Mouse (Mus musculus): ENCODE data around the gene Cdrt4. TPM values are rescaled to one million over a fixed set of nuclear protein-coding genes. Genes with fewer than 3 reads are reported as not detected.

The Cdrt4 gene
- polyA plus RNA-seq, 1 experiment from 2014 or later: not detected

- 72% methylated on average over 6 of the region's 6 CpGs for WGBS
- H3K9ac ChIP-seq: no peak overlapping the region
- H3K4me3 ChIP-seq: no peak overlapping the region
- no peak overlapping the region for H3K4me2 ChIP-seq
- no peaks in the 10 kb centered on the region for H3K27me3 ChIP-seq (replicated peaks)
- H3K27ac ChIP-seq (ENCODE audit: poor library complexity, severe bottlenecking): no peak overlapping the region
- no peaks in the 10 kb centered on the region for H3K36me3 ChIP-seq
- H3K9me3 ChIP-seq (replicated peaks): no peaks in the 10 kb centered on the region
- ATAC-seq (ENCODE audit: insufficient number of reproducible peaks, low FRiP score): no peak
- no peaks in the 10 kb centered on the region for H3K4me1 ChIP-seq (replicated peaks)
These were observed 67.2 kb downstream of the Cdrt4 start for GRCm38 (mm10) chr11:63018083-63018622.

DNA sequence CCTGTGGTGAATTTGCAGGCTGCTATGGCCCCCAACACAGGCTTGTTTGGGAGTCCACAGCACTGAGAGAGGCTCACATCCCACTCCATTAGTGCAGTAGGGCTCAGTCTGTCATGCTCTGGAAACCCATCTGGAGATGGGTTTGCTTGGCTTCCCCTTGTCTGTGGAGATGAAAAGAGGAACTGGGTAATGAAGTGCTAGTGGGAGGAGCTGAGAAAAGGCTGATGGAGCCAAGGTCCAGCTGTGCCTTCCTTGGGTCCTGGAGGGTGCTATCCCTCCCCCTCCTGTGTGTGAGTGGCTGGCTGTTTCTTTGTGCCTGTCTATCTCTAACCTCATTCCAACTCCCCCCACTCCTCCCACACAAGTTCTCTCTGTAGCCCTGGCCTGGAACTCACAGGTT lies 69.6 kb downstream of the Cdrt4 start:
- Histone ChIP-seq H3K4me2 (no peak overlapping the region), H3K27ac (ENCODE audit: poor library complexity, severe bottlenecking) (no peak overlapping the region), H3K9ac (no peak overlapping the region), H3K27me3 (replicated peaks) (no peaks in the 10 kb centered on the region), H3K4me3 (no peak overlapping the region), H3K4me1 (replicated peaks) (peaks cover 12% of the 10 kb centered on the region), H3K9me3 (replicated peaks) (no peaks in the 10 kb centered on the region), H3K36me3 (no peaks in the 10 kb centered on the region)
- no peak for ATAC-seq (ENCODE audit: insufficient number of reproducible peaks, low FRiP score)

DNA sequence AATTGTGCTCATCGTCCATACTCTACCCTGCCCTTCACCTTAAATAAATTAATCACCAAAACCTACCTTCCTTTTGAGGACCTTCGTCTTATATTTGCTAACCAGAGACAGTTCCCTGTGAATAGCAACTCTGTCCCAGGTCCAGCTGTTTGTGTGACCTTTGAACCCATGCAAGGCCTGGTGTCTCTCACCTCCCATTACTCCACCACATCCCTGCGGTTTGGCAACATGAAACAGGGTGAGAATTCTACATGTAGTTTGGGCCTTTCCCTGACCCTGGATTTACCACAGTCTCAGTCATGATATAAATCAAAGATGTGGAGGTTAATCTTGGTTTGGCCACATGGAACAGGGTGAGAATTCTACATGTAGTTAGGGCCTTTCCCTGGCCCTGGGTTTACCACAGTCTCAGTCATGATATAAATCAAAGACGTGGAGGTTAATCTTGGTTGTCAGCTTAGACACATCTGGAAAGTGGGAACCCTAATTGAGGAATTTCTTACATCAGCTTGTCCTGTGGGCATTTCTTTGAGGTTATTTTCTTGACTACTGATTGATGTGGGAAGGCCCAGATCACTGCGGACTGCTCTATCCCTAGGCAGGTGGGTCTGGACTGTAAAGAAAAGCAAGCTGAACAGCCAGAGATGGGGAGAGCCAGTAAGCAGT lies 70.3 kb downstream of the Cdrt4 start:
- Histone ChIP-seq H3K4me2 (no peak overlapping the region), H3K9me3 (replicated peaks) (no peaks in the 10 kb centered on the region), H3K27me3 (replicated peaks) (no peaks in the 10 kb centered on the region), H3K4me1 (replicated peaks) (peaks cover 13% of the 10 kb centered on the region), H3K27ac (ENCODE audit: poor library complexity, severe bottlenecking) (no peak overlapping the region), H3K36me3 (no peaks in the 10 kb centered on the region), H3K4me3 (no peak overlapping the region), H3K9ac (no peak overlapping the region)
- ATAC-seq (ENCODE audit: insufficient number of reproducible peaks, low FRiP score): no peak
- 62% methylated on average over 5 of the region's 5 CpGs for WGBS

- no peak overlapping the region for H3K4me3 ChIP-seq
- ATAC-seq (ENCODE audit: insufficient number of reproducible peaks, low FRiP score): no peak
- H3K4me1 ChIP-seq (replicated peaks): peaks cover 18% of the 10 kb centered on the region
- H3K9ac ChIP-seq: no peak overlapping the region
- H3K4me2 ChIP-seq: no peak overlapping the region
- no peaks in the 10 kb centered on the region for H3K36me3 ChIP-seq
- H3K27ac ChIP-seq (ENCODE audit: poor library complexity, severe bottlenecking): no peak overlapping the region
- H3K9me3 ChIP-seq (replicated peaks): no peaks in the 10 kb centered on the region
- WGBS: 60% methylated on average over 5 of the region's 5 CpGs
- H3K27me3 ChIP-seq (replicated peaks): no peaks in the 10 kb centered on the region
These were observed 72.5 kb downstream of the Cdrt4 start for GRCm38 (mm10) chr11:63023461-63023860.

GRCm38 (mm10) chr11:63024136-63024535 lies 73.1 kb downstream of the Cdrt4 start:
- Histone ChIP-seq H3K9me3 (replicated peaks) (no peaks in the 10 kb centered on the region), H3K9ac (no peak overlapping the region), H3K4me3 (no peak overlapping the region), H3K27ac (ENCODE audit: poor library complexity, severe bottlenecking) (no peak overlapping the region), H3K4me1 (replicated peaks) (peaks cover 18% of the 10 kb centered on the region), H3K27me3 (replicated peaks) (no peaks in the 10 kb centered on the region), H3K4me2 (no peak overlapping the region), H3K36me3 (no peaks in the 10 kb centered on the region)
- no peak for ATAC-seq (ENCODE audit: insufficient number of reproducible peaks, low FRiP score)
- 6% methylated on average over 2 of the region's 2 CpGs for WGBS

GRCm38 (mm10) chr11:63025476-63025875 lies 74.5 kb downstream of the Cdrt4 start:
- H3K27me3 ChIP-seq (replicated peaks): no peaks in the 10 kb centered on the region
- no peak overlapping the region for H3K9ac ChIP-seq
- ATAC-seq (ENCODE audit: insufficient number of reproducible peaks, low FRiP score): no peak
- H3K27ac ChIP-seq (ENCODE audit: poor library complexity, severe bottlenecking): no peak overlapping the region
- no peak overlapping the region for H3K4me3 ChIP-seq
- no peaks in the 10 kb centered on the region for H3K36me3 ChIP-seq
- WGBS: 73% methylated on average over 6 of the region's 6 CpGs
- no peak overlapping the region for H3K4me2 ChIP-seq
- H3K4me1 ChIP-seq (replicated peaks): peaks cover 18% of the 10 kb centered on the region
- no peaks in the 10 kb centered on the region for H3K9me3 ChIP-seq (replicated peaks)

GRCm38 (mm10) chr11:63026651-63027141 lies 75.7 kb downstream of the Cdrt4 start:
- WGBS: 37% methylated on average over 9 of the region's 9 CpGs
- no peak overlapping the region for H3K27ac ChIP-seq (ENCODE audit: poor library complexity, severe bottlenecking)
- H3K27me3 ChIP-seq (replicated peaks): no peaks in the 10 kb centered on the region
- ATAC-seq (ENCODE audit: insufficient number of reproducible peaks, low FRiP score): no peak
- no peaks in the 10 kb centered on the region for H3K36me3 ChIP-seq
- no peak overlapping the region for H3K9ac ChIP-seq
- H3K9me3 ChIP-seq (replicated peaks): no peaks in the 10 kb centered on the region
- H3K4me1 ChIP-seq (replicated peaks): peaks cover 18% of the 10 kb centered on the region
- no peak overlapping the region for H3K4me3 ChIP-seq
- H3K4me2 ChIP-seq: no peak overlapping the region

DNA sequence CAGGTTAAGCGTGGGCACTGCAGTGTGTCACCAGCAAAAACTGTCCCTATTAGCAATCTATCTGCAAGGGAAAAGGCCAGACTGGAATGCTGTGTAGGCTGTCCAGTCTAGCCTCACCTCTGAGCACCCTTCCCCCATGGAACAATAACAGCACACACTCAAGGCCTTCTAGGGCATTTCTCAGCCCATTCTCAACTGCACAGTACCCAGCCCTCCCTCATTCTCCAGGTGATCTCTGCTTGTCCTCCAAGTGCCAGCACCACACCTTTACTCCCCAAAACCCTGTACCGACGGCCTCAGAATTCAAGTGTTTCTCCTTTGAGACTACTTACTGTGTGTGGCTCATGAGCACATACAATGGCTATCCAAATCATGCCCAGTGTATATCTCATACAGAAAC lies 77.1 kb downstream of the Cdrt4 start:
- no peak overlapping the region for H3K4me2 ChIP-seq

DNA sequence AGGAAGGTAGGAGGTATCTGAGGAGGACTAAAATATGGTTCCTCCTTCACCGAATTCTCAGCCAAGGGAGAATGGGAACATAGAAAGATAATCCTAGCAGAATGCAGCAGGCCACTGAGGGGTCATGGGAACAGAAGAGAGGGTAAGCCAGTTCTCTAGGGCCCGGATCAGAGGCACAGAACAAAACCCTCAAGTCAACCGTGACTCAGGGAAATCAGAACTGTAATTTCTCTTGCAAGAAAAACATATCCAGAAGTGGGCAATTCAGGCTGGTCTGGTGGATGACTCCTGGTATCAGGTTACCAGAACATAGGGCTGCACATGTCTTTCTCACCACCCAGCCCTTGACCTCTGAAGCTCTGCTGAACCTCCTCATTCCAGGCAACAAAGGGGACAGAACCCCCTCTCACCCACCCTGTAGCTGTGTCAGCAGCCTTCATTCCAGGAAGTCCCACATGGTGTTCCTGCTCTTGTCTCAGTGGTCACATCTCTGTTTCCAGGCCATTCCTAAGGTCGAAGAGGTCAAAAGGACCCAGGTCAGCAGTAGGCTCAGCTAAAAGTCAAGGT lies 78.2 kb downstream of the Cdrt4 start:
- Histone ChIP-seq H3K9me3 (replicated peaks) (no peaks in the 10 kb centered on the region; the same call in 1 of the 2 replicates), H3K27ac (ENCODE audit: poor library complexity, severe bottlenecking) (no peak overlapping the region), H3K36me3 (no peaks in the 10 kb centered on the region), H3K4me1 (replicated peaks) (peaks cover 9% of the 10 kb centered on the region), H3K4me2 (no peak overlapping the region), H3K9ac (no peak overlapping the region), H3K27me3 (replicated peaks) (no peaks in the 10 kb centered on the region), H3K4me3 (no peak overlapping the region)
- 68% methylated on average over 4 of the region's 4 CpGs for WGBS
- no peak for ATAC-seq (ENCODE audit: insufficient number of reproducible peaks, low FRiP score)

More for the DNA sequence above, 77.1 kb downstream of the Cdrt4 start:
- 76% methylated on average over 3 of the region's 3 CpGs for WGBS
- Histone ChIP-seq H3K9me3 (replicated peaks) (no peaks in the 10 kb centered on the region; the same call in 1 of the 2 replicates), H3K4me3 (no peak overlapping the region), H3K36me3 (no peaks in the 10 kb centered on the region), H3K9ac (no peak overlapping the region), H3K27me3 (replicated peaks) (no peaks in the 10 kb centered on the region), H3K27ac (ENCODE audit: poor library complexity, severe bottlenecking) (no peak overlapping the region), H3K4me1 (replicated peaks) (peaks cover 18% of the 10 kb centered on the region)
- ATAC-seq (ENCODE audit: insufficient number of reproducible peaks, low FRiP score): no peak; the same call in 1 of the 2 replicates

GRCm38 (mm10) chr11:63029721-63030120 lies 78.7 kb downstream of the Cdrt4 start:
- H3K27ac ChIP-seq (ENCODE audit: poor library complexity, severe bottlenecking): no peak overlapping the region
- H3K36me3 ChIP-seq: no peaks in the 10 kb centered on the region
- no peaks in the 10 kb centered on the region for H3K27me3 ChIP-seq (replicated peaks)
- no peak overlapping the region for H3K9ac ChIP-seq
- no peak for ATAC-seq (ENCODE audit: insufficient number of reproducible peaks, low FRiP score)
- 83% methylated on average over 6 of the region's 6 CpGs for WGBS
- H3K4me1 ChIP-seq (replicated peaks): peaks cover 6% of the 10 kb centered on the region; the same call in 1 of the 2 replicates
- no peak overlapping the region for H3K4me3 ChIP-seq
- H3K4me2 ChIP-seq: no peak overlapping the region
- no peaks in the 10 kb centered on the region; the same call in 1 of the 2 replicates for H3K9me3 ChIP-seq (replicated peaks)

GRCm38 (mm10) chr11:63035420-63036211 lies 84.6 kb downstream of the Cdrt4 start:
- no peak overlapping the region for H3K9ac ChIP-seq
- no peak overlapping the region for H3K27ac ChIP-seq (ENCODE audit: poor library complexity, severe bottlenecking)
- peaks cover 5% of the 10 kb centered on the region for H3K4me1 ChIP-seq (replicated peaks)
- H3K36me3 ChIP-seq: no peaks in the 10 kb centered on the region
- WGBS: 72% methylated on average over 11 of the region's 11 CpGs
- no peaks in the 10 kb centered on the region; the same call in 1 of the 2 replicates for H3K9me3 ChIP-seq (replicated peaks)
- H3K4me2 ChIP-seq: no peak overlapping the region
- H3K27me3 ChIP-seq (replicated peaks): no peaks in the 10 kb centered on the region
- H3K4me3 ChIP-seq: no peak overlapping the region
- no peak for ATAC-seq (ENCODE audit: insufficient number of reproducible peaks, low FRiP score)

All from heart, embryonic 12.5 days (tissue).